Mouse (Mus musculus): ENCODE data around the gene Frat2. TPM values are rescaled to one million over a fixed set of nuclear protein-coding genes. Genes with fewer than 3 reads are reported as not detected.
A peak's percentile ranks its signal among the peaks of the same experiment; 100 is the strongest.

Frat2 gene
- total and polyA plus RNA-seq, 3 experiments = 55.6 to 110 TPM; not detected in 1

DNA sequence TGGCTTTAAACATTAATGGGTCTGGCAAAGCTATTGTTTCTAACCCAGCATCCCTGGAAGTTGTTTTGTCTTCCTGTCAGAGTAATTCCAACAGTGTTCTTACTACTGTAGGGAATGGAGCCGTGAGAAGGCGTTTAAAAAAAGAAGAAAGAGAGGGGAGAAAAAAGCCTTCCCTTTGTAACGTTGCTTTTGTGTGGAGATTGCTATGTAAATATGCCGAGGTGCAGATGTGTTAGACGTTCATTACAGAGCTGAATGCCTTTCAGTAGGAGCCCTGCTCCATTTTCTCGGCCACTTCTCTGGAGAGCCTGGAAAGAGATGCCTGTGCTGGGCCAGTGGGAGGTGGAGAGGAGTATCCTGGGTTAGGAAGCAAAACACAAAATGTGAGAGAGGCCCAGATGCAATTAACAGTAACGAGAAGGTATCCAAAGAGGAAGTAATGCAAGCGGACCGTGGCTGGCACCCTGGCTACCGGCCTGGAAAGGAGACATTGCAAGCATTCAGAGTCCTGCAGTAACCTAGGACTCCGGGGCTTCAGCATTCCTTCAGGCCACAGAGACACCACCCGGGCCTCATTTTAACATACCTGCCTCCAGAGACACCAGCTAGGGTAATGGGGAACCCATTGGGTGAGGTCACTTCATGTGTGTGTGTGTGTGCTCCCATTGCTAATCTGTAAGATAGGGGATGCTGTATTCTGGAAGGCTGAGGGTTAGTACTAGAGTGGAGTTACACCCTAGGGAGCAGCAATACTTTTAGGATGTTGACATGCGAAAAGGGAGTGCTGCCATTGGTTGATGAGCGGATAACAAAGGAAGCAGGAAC is 3.0 kb upstream of the Frat2 start:
- peak overlapping the region; percentile 85 for H3K27ac ChIP-seq (ENCODE audit: control insufficient read depth, low read depth, low read length)
- peak overlapping the region; percentile 66 for H3K9ac ChIP-seq (ENCODE audit: control insufficient read depth, low read depth, low read length, poor library complexity, severe bottlenecking)
- H3K4me1 ChIP-seq (ENCODE audit: control insufficient read depth in 1 of 2, insufficient read depth in 2 of 2, low read length in 2 of 2) = peaks cover 26 to 31% of the 10 kb centered on the region in 2 experiments
- peaks cover 0 to 36% of the 10 kb centered on the region in 2 experiments; a peak in 2 of 4 replicates for H3K36me3 ChIP-seq (ENCODE audit: control insufficient read depth in 1 of 2, insufficient read depth in 2 of 2, low read length in 2 of 2)
- no peaks in the 10 kb centered on the region for H3K27me3 ChIP-seq (ENCODE audit: control insufficient read depth in 1 of 2, insufficient read depth in 2 of 2, low read length in 2 of 2)
- peaks cover 20% of the 10 kb centered on the region for H3K79me2 ChIP-seq (ENCODE audit: control insufficient read depth, insufficient read depth, low read length, poor library complexity)
- DNase-seq (ENCODE audit: low read depth, low spot score) = peak; percentile 93
- no peaks in the 10 kb centered on the region for H3K9me3 ChIP-seq (replicated peaks; ENCODE audit: insufficient read depth, low read length)
- H3K4me3 ChIP-seq (ENCODE audit: control insufficient read depth in 1 of 2, insufficient read depth in 1 of 2, low read depth in 2 of 2, low read length in 2 of 2) = peak overlapping the region; percentile 43 to 54
- TF ChIP-seq SIN3A (IDR thresholded peaks at IDR 0.05; ENCODE audit: low read length) (peak; percentile 61), MEF2A (IDR thresholded peaks at IDR 0.05; ENCODE audit: extremely low read depth, insufficient replicate concordance, low read depth, low read length, poor library complexity, severe bottlenecking) (no peak), HCFC1 (IDR thresholded peaks at IDR 0.05; ENCODE audit: low read depth, low read length) (peak; percentile 53; the same call in 1 of the 2 replicates), E2F4 (IDR thresholded peaks at IDR 0.05; ENCODE audit: borderline replicate concordance, low read depth, low read length) (0 out of 2 replicates have a peak, but pooled peaks have one; percentile 33), POLR2AphosphoS5 (IDR thresholded peaks at IDR 0.05; ENCODE audit: borderline replicate concordance, low read depth, low read length) (no peak), ZNF384 (IDR thresholded peaks at IDR 0.05; ENCODE audit: low read depth, low read length) (no peak), POLR2AphosphoS2 (IDR thresholded peaks at IDR 0.05; ENCODE audit: low read length) (no peak), ELF1 (IDR thresholded peaks at IDR 0.05; ENCODE audit: low read depth, low read length) (peak; percentile 48; the same call in 1 of the 2 replicates), MXI1 (IDR thresholded peaks at IDR 0.05; ENCODE audit: low read depth, low read length) (peak; percentile 57; the same call in 1 of the 2 replicates), MAFK (IDR thresholded peaks at IDR 0.05; ENCODE audit: borderline replicate concordance, low read depth, low read length) (no peak), NELFE (IDR thresholded peaks at IDR 0.05; ENCODE audit: low read depth, low read length) (peak; percentile 56; the same call in 1 of the 2 replicates), EP300 (IDR thresholded peaks at IDR 0.05; ENCODE audit: low read depth in 1 of 2, low read length in 2 of 2) (peak; percentile 18 to 29; a peak in 3 of 4 replicates), UBTF (IDR thresholded peaks at IDR 0.05; ENCODE audit: borderline replicate concordance, insufficient read depth, low read depth, low read length) (no peak), NRF1 (IDR thresholded peaks at IDR 0.05; ENCODE audit: insufficient read depth, low read depth, low read length, poor library complexity, severe bottlenecking) (no peak), GATA1 (IDR thresholded peaks at IDR 0.05; ENCODE audit: low read depth, low read length) (peak; percentile 40; the same call in 1 of the 2 replicates), MAX (IDR thresholded peaks at IDR 0.05; ENCODE audit: low read length) (no peak; the same call in 1 of the 2 replicates), TAL1 (IDR thresholded peaks at IDR 0.05; ENCODE audit: low read length) (no peak), TBP (IDR thresholded peaks at IDR 0.05; ENCODE audit: low read depth, low read length) (0 out of 2 replicates have a peak, but pooled peaks have one; percentile 21), JUND (IDR thresholded peaks at IDR 0.05; ENCODE audit: low read depth, low read length) (no peak), ZC3H11A (IDR thresholded peaks at IDR 0.05; ENCODE audit: low read depth, low read length) (peak; percentile 5; the same call in 1 of the 2 replicates), USF1 (IDR thresholded peaks at IDR 0.05; ENCODE audit: low read depth, low read length) (no peak), MYB (IDR thresholded peaks at IDR 0.05; ENCODE audit: low read depth, low read length) (no peak), CTCF (IDR thresholded peaks at IDR 0.05 in 2 of 3, conservative IDR thresholded peaks at IDR 0.05 in 1 of 3; ENCODE audit: control insufficient read depth in 1 of 3, insufficient read depth in 1 of 3, low read depth in 2 of 3, low read length in 3 of 3, poor library complexity in 1 of 3, severe bottlenecking in 1 of 3) (no peak), ZKSCAN1 (IDR thresholded peaks at IDR 0.05; ENCODE audit: low read depth, low read length) (no peak), BHLHE40 (IDR thresholded peaks at IDR 0.05; ENCODE audit: borderline replicate concordance, low read depth, low read length) (no peak), RCOR1 (IDR thresholded peaks at IDR 0.05; ENCODE audit: low read depth, low read length) (peak; percentile 65), GABPA (IDR thresholded peaks at IDR 0.05; ENCODE audit: low read depth, low read length) (no peak), KAT2A (conservative IDR thresholded peaks at IDR 0.05; ENCODE audit: low read depth, low read length) (no peak), RAD21 (IDR thresholded peaks at IDR 0.05; ENCODE audit: low read depth, low read length) (no peak), ZMIZ1 (IDR thresholded peaks at IDR 0.05; ENCODE audit: low read depth, low read length) (peak; percentile 77; the same call in 1 of the 2 replicates), SMC3 (IDR thresholded peaks at IDR 0.05; ENCODE audit: low read depth, low read length) (no peak), CHD1 (IDR thresholded peaks at IDR 0.05; ENCODE audit: low read depth, low read length) (peak; percentile 7), MAZ (IDR thresholded peaks at IDR 0.05; ENCODE audit: low read depth, low read length) (no peak; the same call in 1 of the 2 replicates), ETS1 (IDR thresholded peaks at IDR 0.05; ENCODE audit: low read depth, low read length) (no peak; the same call in 1 of the 2 replicates), CHD2 (IDR thresholded peaks at IDR 0.05; ENCODE audit: low read length) (no peak)

Measured in MEL (cell line).